Mouse (Mus musculus): ENCODE results near the gene Nccrp1.

- no peak for TF ChIP-seq CTCF (IDR thresholded peaks at IDR 0.05)
- no peak for TF ChIP-seq EP300 (IDR thresholded peaks at IDR 0.05; ENCODE audit: insufficient read depth, low read depth, low read length)
These were observed 28.5 kb upstream of the Nccrp1 start for GRCm38 (mm10) chr7:28575597-28575996.

All from heart, adult 2 months (tissue).